8 mouse cellular contexts compared by ENCODE assay signal in genomic region chr16:13256667-13257527, GRCm38 (mm10). TPM values are rescaled to one million over a fixed set of nuclear protein-coding genes. Genes with fewer than 3 reads are reported as not detected.
DNase-seq lines count a peak whose midpoint lies in the region; ATAC-seq and TF ChIP-seq lines count a peak whose summit lies in the region.

No protein-coding gene starts in this region.

- peak; percentile 79 for ATAC-seq in hindbrain, embryonic 12.5 days (ENCODE audit: low FRiP score)
- ATAC-seq in liver, embryonic 15.5 days (ENCODE audit: insufficient read depth) = peak; percentile 64
- ATAC-seq in neural tube, embryonic 13.5 days (ENCODE audit: low read depth) = peak; percentile 85
- ATAC-seq in erythroid progenitor cell, adult 5-6 weeks (replicated peaks; ENCODE audit: low FRiP score, poor library complexity, severe bottlenecking) = no peak

- H3K4me1 ChIP-seq in MEL (ENCODE audit: control insufficient read depth in 1 of 2, insufficient read depth in 2 of 2, low read length in 2 of 2) = peaks cover 0 to 8% of the 10 kb centered on the region in 2 experiments; a peak in 3 of 4 replicates
- H3K4me1 ChIP-seq in embryonic fibroblast, embryonic 13.5 days (ENCODE audit: control insufficient read depth, insufficient read depth, low read length) = peaks cover 6% of the 10 kb centered on the region; the same call in 1 of the 2 replicates
- peaks cover 15% of the 10 kb centered on the region for H3K4me1 ChIP-seq in hindbrain, embryonic 12.5 days
- H3K4me1 ChIP-seq in liver, embryonic 15.5 days (replicated peaks) = peaks cover 21% of the 10 kb centered on the region
- peaks cover 25% of the 10 kb centered on the region for H3K4me1 ChIP-seq in neural tube, embryonic 13.5 days (replicated peaks)

- DNase-seq in layer of hippocampus, adult 9-11 months = peak; percentile 14
- no peak for DNase-seq in layer of hippocampus, adult 18-20 months (ENCODE audit: low spot score in 2 of 2)
- peak; percentile 34 for DNase-seq in MEL (ENCODE audit: low read depth, low spot score)

- TF ChIP-seq RAD21 in MEL (IDR thresholded peaks at IDR 0.05; ENCODE audit: low read depth, low read length) = no peak

- no peaks in the 10 kb centered on the region; a peak in 1 of 4 replicates for H3K27me3 ChIP-seq in MEL (ENCODE audit: control insufficient read depth in 1 of 2, insufficient read depth in 2 of 2, low read length in 2 of 2)
- H3K27me3 ChIP-seq in hindbrain, embryonic 12.5 days = no peaks in the 10 kb centered on the region
- H3K27me3 ChIP-seq in liver, embryonic 15.5 days = peaks cover 18% of the 10 kb centered on the region
- no peaks in the 10 kb centered on the region for H3K27me3 ChIP-seq in neural tube, embryonic 13.5 days

- no peak overlapping the region for H3K27ac ChIP-seq in MEL (ENCODE audit: control insufficient read depth, low read depth, low read length)
- H3K27ac ChIP-seq in embryonic fibroblast, embryonic 13.5 days (ENCODE audit: insufficient read depth, low read length) = no peak overlapping the region
- H3K27ac ChIP-seq in hindbrain, embryonic 12.5 days = peak overlapping the region; percentile 82
- H3K27ac ChIP-seq in liver, embryonic 15.5 days (replicated peaks) = 0 out of 2 replicates have a peak overlapping the region, but pooled peaks have one; percentile 66
- peak overlapping the region; percentile 74 for H3K27ac ChIP-seq in neural tube, embryonic 13.5 days (replicated peaks)

- H3K4me3 ChIP-seq in MEL (ENCODE audit: control insufficient read depth in 1 of 2, insufficient read depth in 1 of 2, low read depth in 2 of 2, low read length in 2 of 2) = peak overlapping the region; percentile 71 to 97
- peak overlapping the region; percentile 87 for H3K4me3 ChIP-seq in embryonic fibroblast, embryonic 13.5 days (ENCODE audit: insufficient read depth, low read length)
- H3K4me3 ChIP-seq in hindbrain, embryonic 12.5 days = peak overlapping the region; percentile 90
- peak overlapping the region; percentile 73 for H3K4me3 ChIP-seq in liver, embryonic 15.5 days (replicated peaks)
- peak overlapping the region; percentile 83 for H3K4me3 ChIP-seq in neural tube, embryonic 13.5 days

- no peak for TF ChIP-seq CTCF in MEL (IDR thresholded peaks at IDR 0.05 in 2 of 3, conservative IDR thresholded peaks at IDR 0.05 in 1 of 3; ENCODE audit: control insufficient read depth in 1 of 3, insufficient read depth in 1 of 3, low read depth in 2 of 3, low read length in 3 of 3, poor library complexity in 1 of 3, severe bottlenecking in 1 of 3)
- TF ChIP-seq CTCF in embryonic fibroblast, embryonic 13.5 days (IDR thresholded peaks at IDR 0.05; ENCODE audit: borderline replicate concordance, insufficient read depth, low read length) = no peak

- 5% methylated on average over 47 of the region's 64 CpGs for WGBS in hindbrain, embryonic 12.5 days
- 6% methylated on average over 56 of the region's 64 CpGs for WGBS in liver, embryonic 15.5 days (ENCODE audit: insufficient replicate concordance)
- WGBS in neural tube, embryonic 13.5 days = 4% methylated on average over 54 of the region's 64 CpGs

- no peak for TF ChIP-seq EP300 in MEL (IDR thresholded peaks at IDR 0.05; ENCODE audit: low read depth in 1 of 2, low read length in 2 of 2)

- H3K9me3 ChIP-seq in MEL (replicated peaks; ENCODE audit: insufficient read depth, low read length) = no peaks in the 10 kb centered on the region
- H3K9me3 ChIP-seq in hindbrain, embryonic 12.5 days (replicated peaks) = no peaks in the 10 kb centered on the region
- no peaks in the 10 kb centered on the region for H3K9me3 ChIP-seq in liver, embryonic 15.5 days (replicated peaks)
- no peaks in the 10 kb centered on the region for H3K9me3 ChIP-seq in neural tube, embryonic 13.5 days

- H3K4me2 ChIP-seq in hindbrain, embryonic 12.5 days (replicated peaks) = peak overlapping the region; percentile 88
- H3K4me2 ChIP-seq in liver, embryonic 15.5 days = peak overlapping the region; percentile 94
- peak overlapping the region; percentile 92 for H3K4me2 ChIP-seq in neural tube, embryonic 13.5 days

- H3K36me3 ChIP-seq in MEL (ENCODE audit: control insufficient read depth in 1 of 2, insufficient read depth in 2 of 2, low read length in 2 of 2) = peaks cover 0 to 3% of the 10 kb centered on the region in 2 experiments; a peak in 1 of 4 replicates
- no peaks in the 10 kb centered on the region for H3K36me3 ChIP-seq in hindbrain, embryonic 12.5 days
- H3K36me3 ChIP-seq in liver, embryonic 15.5 days (replicated peaks) = no peaks in the 10 kb centered on the region
- H3K36me3 ChIP-seq in neural tube, embryonic 13.5 days = no peaks in the 10 kb centered on the region

- H3K9ac ChIP-seq in MEL (ENCODE audit: control insufficient read depth, low read depth, low read length, poor library complexity, severe bottlenecking) = peak overlapping the region; percentile 90
- H3K9ac ChIP-seq in hindbrain, embryonic 12.5 days = peak overlapping the region; percentile 92
- H3K9ac ChIP-seq in liver, embryonic 15.5 days = peak overlapping the region; percentile 75
- peak overlapping the region; percentile 92 for H3K9ac ChIP-seq in neural tube, embryonic 13.5 days

- H3K79me2 ChIP-seq in MEL (ENCODE audit: control insufficient read depth, insufficient read depth, low read length, poor library complexity) = peaks cover 3% of the 10 kb centered on the region; the same call in 1 of the 2 replicates

- TF ChIP-seq POLR2A in MEL (IDR thresholded peaks at IDR 0.05; ENCODE audit: control insufficient read depth in 1 of 2, insufficient read depth in 1 of 2, low read depth in 1 of 2, low read length in 2 of 2, poor library complexity in 1 of 2) = no peak
- TF ChIP-seq POLR2A in embryonic fibroblast, embryonic 13.5 days (IDR thresholded peaks at IDR 0.05; ENCODE audit: low read depth, low read length) = no peak

TF ChIP-seq in MEL, 35 proteins besides CTCF, POLR2A, EP300 and RAD21:
- TF ChIP-seq MAZ (IDR thresholded peaks at IDR 0.05; ENCODE audit: low read depth, low read length) = 0 out of 2 replicates have a peak, but pooled peaks have one; percentile 22
- no peak for TF ChIP-seq BHLHE40 (IDR thresholded peaks at IDR 0.05; ENCODE audit: borderline replicate concordance, low read depth, low read length)
- no peak for TF ChIP-seq JUND (IDR thresholded peaks at IDR 0.05; ENCODE audit: low read depth, low read length)
- TF ChIP-seq UBTF (IDR thresholded peaks at IDR 0.05; ENCODE audit: borderline replicate concordance, insufficient read depth, low read depth, low read length) = no peak
- TF ChIP-seq ZC3H11A (IDR thresholded peaks at IDR 0.05; ENCODE audit: low read depth, low read length) = no peak
- TF ChIP-seq MAFK (IDR thresholded peaks at IDR 0.05; ENCODE audit: borderline replicate concordance, low read depth, low read length) = no peak
- 0 out of 2 replicates have a peak, but pooled peaks have one; percentile 8 for TF ChIP-seq MXI1 (IDR thresholded peaks at IDR 0.05; ENCODE audit: low read depth, low read length)
- TF ChIP-seq MYC (IDR thresholded peaks at IDR 0.05; ENCODE audit: low read depth, low read length) = no peak
- no peak for TF ChIP-seq ZNF384 (IDR thresholded peaks at IDR 0.05; ENCODE audit: low read depth, low read length)
- no peak for TF ChIP-seq KAT2A (conservative IDR thresholded peaks at IDR 0.05; ENCODE audit: low read depth, low read length)
- TF ChIP-seq GATA1 (IDR thresholded peaks at IDR 0.05; ENCODE audit: low read depth, low read length) = no peak
- no peak for TF ChIP-seq E2F4 (IDR thresholded peaks at IDR 0.05; ENCODE audit: borderline replicate concordance, low read depth, low read length)
- no peak for TF ChIP-seq SMC3 (IDR thresholded peaks at IDR 0.05; ENCODE audit: low read depth, low read length)

RNA-seq across cellular contexts. Expression of gene Mrtfb, which starts 0.6 kb away (rescaled TPM):
- total RNA-seq in layer of hippocampus, adult 18-20 months (2021) = 100 to 1,000 TPM; 170 to 173 TPM
- total RNA-seq in MEL (2012; rRNA removed) = 2.7 and 3.6 TPM in 2 replicates
- 1 to 10 TPM in 1 of 2 experiments, not detected in 1; 6.6 TPM for polyA plus RNA-seq in MEL (2012; ENCODE audit: insufficient read depth in 1 of 2, insufficient read length in 2 of 2, low read depth in 1 of 2, low replicate concordance in 2 of 2, missing spikeins in 1 of 2)
- polyA plus RNA-seq in embryonic fibroblast, embryonic 13.5 days (2011; ENCODE audit: insufficient read length, low read depth, missing spikeins) = 25.2 and 25.8 TPM in 2 replicates
- polyA plus RNA-seq in hindbrain, embryonic 12.5 days (2016; fragmentation: Nextera tagmentation; extraction: Ambion mirVana) = 15.9 and 18.7 TPM in 2 replicates
- 3.3 and 3.7 TPM in 2 replicates for polyA plus RNA-seq in liver, embryonic 15.5 days (2015; fragmentation: Nextera tagmentation; extraction: Ambion mirVana)
- 11.2 and 11.5 TPM in 2 replicates for polyA plus RNA-seq in neural tube, embryonic 13.5 days (2015; fragmentation: Nextera tagmentation; extraction: Ambion mirVana)
- total RNA-seq in erythroid progenitor cell, adult 5-6 weeks (2015; ENCODE audit: low replicate concordance) = 2.5 and 4.6 TPM in 2 replicates
- total RNA-seq in erythroid progenitor cell, adult 5-6 weeks (2017; ENCODE audit: low replicate concordance) = 1.1 and 1.2 TPM in 2 replicates

Comparison
In these comparisons a context has a peak if more than half of its experiments do, and no peak if none do; other contexts are left out.
1. DNase-seq: peak in layer of hippocampus, adult 9-11 months (single experiment) and MEL (single experiment); none in layer of hippocampus, adult 18-20 months (0 of 2).
2. H3K27ac ChIP-seq: peak in hindbrain, embryonic 12.5 days (single experiment), liver, embryonic 15.5 days (single experiment) and neural tube, embryonic 13.5 days (single experiment); none in MEL (single experiment) and embryonic fibroblast, embryonic 13.5 days (single experiment).
3. Peak in every context shown above with its lines, with median percentiles within 50 percentile points of each other: H3K4me3 ChIP-seq, H3K9ac ChIP-seq and H3K4me2 ChIP-seq.